Mouse (Mus musculus): ENCODE measurements around the gene Nrarp. TPM values are rescaled to one million over a fixed set of nuclear protein-coding genes. Genes with fewer than 3 reads are reported as not detected.

Gene Nrarp
- polyA plus RNA-seq, 1 experiment = 3.2 TPM

DNA sequence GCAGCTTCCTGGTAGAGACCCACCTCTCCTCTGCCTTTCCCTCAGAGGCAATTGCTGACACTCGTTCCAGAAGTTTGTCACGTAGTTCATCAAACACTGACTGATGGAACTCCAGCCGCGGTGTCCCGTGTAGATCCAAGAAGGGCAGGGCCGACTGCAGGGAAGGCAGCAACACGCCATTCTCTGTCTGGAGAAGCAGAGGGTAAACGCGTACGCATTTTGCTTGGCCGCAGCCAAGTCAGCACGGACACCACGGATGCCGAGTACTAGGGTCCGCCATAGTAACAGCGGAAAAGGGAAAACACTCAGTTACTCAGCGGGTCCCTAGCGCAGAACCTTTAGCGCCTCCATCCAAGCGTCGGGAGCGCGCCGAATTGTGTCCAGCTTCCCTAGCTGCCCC is 30.1 kb downstream of the Nrarp start:
- peak overlapping the region; percentile 31; the same call in 1 of the 2 replicates for H3K27ac ChIP-seq (ENCODE audit: insufficient read depth, low read length)
- TF ChIP-seq CTCF (IDR thresholded peaks at IDR 0.05; ENCODE audit: borderline replicate concordance, insufficient read depth, low read length) (no peak), POLR2A (IDR thresholded peaks at IDR 0.05; ENCODE audit: low read depth, low read length) (no peak)
- H3K4me3 ChIP-seq (ENCODE audit: insufficient read depth, low read length) = peak overlapping the region; percentile 81
- H3K4me1 ChIP-seq (ENCODE audit: control insufficient read depth, insufficient read depth, low read length) = no peaks in the 10 kb centered on the region

DNA sequence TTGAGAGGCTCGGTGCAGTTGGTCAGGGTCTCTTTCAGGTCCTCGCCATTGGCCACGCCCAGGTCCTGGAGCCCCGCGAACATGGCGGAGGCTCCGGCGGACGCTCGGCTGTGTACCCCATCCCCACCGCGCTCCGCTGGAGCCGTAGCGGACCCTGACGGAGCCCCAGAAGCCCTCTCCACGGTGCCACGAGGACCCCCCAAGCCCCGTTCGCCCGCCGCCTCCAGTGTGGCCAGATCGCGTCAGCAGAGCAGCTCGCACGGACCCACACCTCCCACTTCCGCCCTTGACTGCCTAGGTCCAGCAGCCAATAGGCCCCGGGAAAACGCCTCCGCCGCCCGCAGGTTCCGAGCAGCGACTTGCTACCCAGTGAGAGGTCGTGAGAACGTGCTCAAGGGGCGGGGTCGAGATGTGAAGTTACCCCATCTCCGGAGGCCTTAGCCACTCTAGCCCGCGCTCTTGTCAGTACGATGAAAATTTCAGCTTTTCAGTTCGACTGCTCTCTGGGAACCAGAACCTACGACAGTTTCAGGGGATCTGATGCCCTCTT is 30.6 kb downstream of the Nrarp start, which contains the start of gene Nelfb:
Gene Nelfb, minus strand, starts transcription at position 369 of the 550 bp plus-strand sequence.
- H3K27ac ChIP-seq (ENCODE audit: insufficient read depth, low read length) = peak within 1 kb of the TSS; percentile 31; the same call in 1 of the 2 replicates
- no peaks in the 10 kb centered on the region for H3K4me1 ChIP-seq (ENCODE audit: control insufficient read depth, insufficient read depth, low read length)
- no peak for TF ChIP-seq CTCF (IDR thresholded peaks at IDR 0.05; ENCODE audit: borderline replicate concordance, insufficient read depth, low read length)
- peak; percentile 83 for TF ChIP-seq POLR2A (IDR thresholded peaks at IDR 0.05; ENCODE audit: low read depth, low read length)
- H3K4me3 ChIP-seq (ENCODE audit: insufficient read depth, low read length) = peak within 1 kb of the TSS; percentile 81

DNA sequence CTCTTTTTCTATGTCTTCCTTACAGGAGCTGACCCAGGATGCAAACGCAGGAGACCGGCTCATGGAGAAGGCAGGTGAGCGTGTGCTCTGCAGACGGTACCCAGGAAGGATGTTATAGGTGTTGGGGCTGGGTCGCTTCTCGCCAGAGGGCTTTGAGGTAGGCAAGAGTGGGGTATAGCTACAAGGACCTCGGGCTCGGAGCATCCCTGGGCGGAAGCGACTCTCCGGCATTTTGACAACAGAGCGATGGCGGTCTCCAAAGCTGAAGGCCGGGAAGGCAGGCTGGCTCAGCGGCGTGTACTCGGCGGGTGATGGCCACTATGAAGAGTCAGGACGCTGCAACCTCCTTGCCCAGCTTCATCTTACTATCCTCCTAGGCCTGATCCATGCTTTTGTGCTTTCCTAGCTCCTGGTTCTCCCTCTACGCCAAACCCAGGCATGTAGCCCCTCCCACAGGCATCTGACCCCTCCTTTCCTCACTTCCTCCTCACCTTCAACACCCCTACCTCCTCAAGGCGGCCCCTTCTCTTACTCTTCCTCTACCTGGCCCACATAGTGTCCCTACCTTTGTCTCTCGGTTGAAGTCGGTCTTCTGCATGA is 32.8 kb downstream of the Nrarp start:
- no peaks in the 10 kb centered on the region for H3K4me1 ChIP-seq (ENCODE audit: control insufficient read depth, insufficient read depth, low read length)
- no peak for TF ChIP-seq CTCF (IDR thresholded peaks at IDR 0.05; ENCODE audit: borderline replicate concordance, insufficient read depth, low read length)
- TF ChIP-seq POLR2A (IDR thresholded peaks at IDR 0.05; ENCODE audit: low read depth, low read length) = no peak

DNA sequence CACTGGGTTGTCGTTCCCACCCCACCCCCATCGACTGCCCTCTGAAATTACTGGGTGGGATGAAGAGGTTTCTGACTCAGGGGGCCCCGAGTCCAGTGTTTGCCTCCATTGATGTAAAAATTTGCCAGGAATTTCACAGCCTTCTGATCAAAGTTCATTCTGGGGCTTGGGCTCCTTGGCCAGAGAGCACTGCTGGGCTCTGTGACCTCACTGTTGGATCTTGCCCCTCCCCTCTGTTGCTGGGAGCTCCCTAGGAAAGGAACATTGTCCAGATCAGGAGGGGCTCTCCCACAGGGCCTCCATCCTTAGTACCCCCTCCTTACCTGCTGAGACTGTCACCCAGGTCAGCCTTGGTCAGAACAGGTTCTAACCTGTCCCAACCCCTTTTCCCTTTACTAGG is 33.9 kb downstream of the Nrarp start, which contains the start of gene Stpg3:
Gene Stpg3, minus strand, starts transcription at position 194 of the 400 bp plus-strand sequence.
- Histone ChIP-seq H3K4me1 (ENCODE audit: control insufficient read depth, insufficient read depth, low read length) (no peaks in the 10 kb centered on the region), H3K27ac (ENCODE audit: insufficient read depth, low read length) (no peak within 1 kb of the TSS), H3K4me3 (ENCODE audit: insufficient read depth, low read length) (no peak within 1 kb of the TSS)
- TF ChIP-seq POLR2A (IDR thresholded peaks at IDR 0.05; ENCODE audit: low read depth, low read length) (no peak), CTCF (IDR thresholded peaks at IDR 0.05; ENCODE audit: borderline replicate concordance, insufficient read depth, low read length) (no peak)

More for the DNA sequence above, 32.8 kb downstream of the Nrarp start:
- Histone ChIP-seq H3K27ac (ENCODE audit: insufficient read depth, low read length) (no peak overlapping the region), H3K4me3 (ENCODE audit: insufficient read depth, low read length) (no peak overlapping the region)

DNA sequence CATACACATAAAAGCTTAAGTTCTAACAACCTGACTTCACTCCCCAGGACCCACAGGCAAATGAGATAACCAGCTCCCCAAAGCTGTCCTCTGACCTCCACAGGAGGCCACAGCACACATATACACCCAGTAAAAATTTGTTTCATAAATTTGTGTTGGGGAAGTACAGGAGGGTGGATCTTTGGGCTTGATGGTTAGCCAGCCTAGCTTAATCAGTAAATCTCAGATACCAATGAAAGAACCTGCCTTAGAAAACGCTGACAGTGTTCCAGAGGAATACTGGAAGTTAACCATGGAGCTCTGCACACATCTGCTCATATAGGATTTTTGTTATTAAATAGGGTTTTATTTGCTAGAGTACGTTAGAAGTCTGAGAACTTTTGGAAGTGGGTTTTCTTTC is 37.1 kb downstream of the Nrarp start:
- Histone ChIP-seq H3K4me1 (ENCODE audit: control insufficient read depth, insufficient read depth, low read length) (no peaks in the 10 kb centered on the region), H3K27ac (ENCODE audit: insufficient read depth, low read length) (no peak overlapping the region), H3K4me3 (ENCODE audit: insufficient read depth, low read length) (no peak overlapping the region)
- TF ChIP-seq CTCF (IDR thresholded peaks at IDR 0.05; ENCODE audit: borderline replicate concordance, insufficient read depth, low read length) (no peak), POLR2A (IDR thresholded peaks at IDR 0.05; ENCODE audit: low read depth, low read length) (no peak)

DNA sequence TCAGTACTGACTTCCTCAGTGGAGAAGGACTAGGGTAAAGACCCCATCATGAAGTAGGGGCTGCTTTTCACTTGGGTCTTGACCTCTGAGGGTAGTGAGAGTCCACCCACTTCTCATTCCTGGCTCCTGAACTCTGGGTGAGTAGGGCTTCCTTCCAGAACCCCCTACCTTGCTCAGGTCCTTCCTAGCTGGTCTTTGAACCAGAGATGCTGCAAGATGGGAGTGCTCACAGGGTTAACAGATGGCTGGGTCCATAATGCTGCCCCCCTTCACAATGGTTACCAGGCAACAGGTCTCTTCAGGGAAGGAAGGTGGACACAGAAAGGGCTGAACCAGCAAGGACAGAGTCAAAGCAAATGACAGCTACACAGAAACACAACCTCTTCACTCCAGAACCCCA is 37.9 kb downstream of the Nrarp start, which contains the start of gene Fam166a:
Gene Fam166a, plus strand, starts transcription at position 301 of the 400 bp plus-strand sequence.
- no peak for TF ChIP-seq POLR2A (IDR thresholded peaks at IDR 0.05; ENCODE audit: low read depth, low read length)
- no peak for TF ChIP-seq CTCF (IDR thresholded peaks at IDR 0.05; ENCODE audit: borderline replicate concordance, insufficient read depth, low read length)
- no peak within 1 kb of the TSS for H3K27ac ChIP-seq (ENCODE audit: insufficient read depth, low read length)
- no peak within 1 kb of the TSS for H3K4me3 ChIP-seq (ENCODE audit: insufficient read depth, low read length)
- no peaks in the 10 kb centered on the region for H3K4me1 ChIP-seq (ENCODE audit: control insufficient read depth, insufficient read depth, low read length)

DNA sequence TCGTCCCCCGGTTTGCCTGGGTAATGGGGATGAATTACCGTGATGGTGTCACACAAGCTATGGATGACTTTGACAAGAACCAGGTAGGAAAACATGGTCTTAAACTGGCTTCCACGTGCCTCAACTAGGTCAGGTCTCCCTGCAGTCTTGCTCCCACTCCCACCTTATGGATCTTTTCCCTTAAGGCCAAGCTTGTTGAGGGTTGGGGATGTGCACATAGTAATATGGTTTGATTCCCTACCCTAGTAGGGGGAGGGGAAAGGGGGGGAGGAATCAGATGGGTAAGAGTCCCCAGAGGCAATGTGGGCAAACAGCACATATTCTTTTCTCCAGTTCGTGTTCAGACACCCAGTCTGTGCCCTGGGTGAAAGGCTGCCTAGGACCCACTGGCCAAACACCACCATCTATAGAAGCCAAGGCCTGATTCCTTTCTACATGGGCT is 40.8 kb downstream of the Nrarp start:
- Histone ChIP-seq H3K4me1 (ENCODE audit: control insufficient read depth, insufficient read depth, low read length) (peaks cover 3% of the 10 kb centered on the region; the same call in 1 of the 2 replicates), H3K27ac (ENCODE audit: insufficient read depth, low read length) (no peak overlapping the region), H3K4me3 (ENCODE audit: insufficient read depth, low read length) (no peak overlapping the region)
- no peak for TF ChIP-seq CTCF (IDR thresholded peaks at IDR 0.05; ENCODE audit: borderline replicate concordance, insufficient read depth, low read length)
- peak; percentile 65 for TF ChIP-seq POLR2A (IDR thresholded peaks at IDR 0.05; ENCODE audit: low read depth, low read length)

DNA sequence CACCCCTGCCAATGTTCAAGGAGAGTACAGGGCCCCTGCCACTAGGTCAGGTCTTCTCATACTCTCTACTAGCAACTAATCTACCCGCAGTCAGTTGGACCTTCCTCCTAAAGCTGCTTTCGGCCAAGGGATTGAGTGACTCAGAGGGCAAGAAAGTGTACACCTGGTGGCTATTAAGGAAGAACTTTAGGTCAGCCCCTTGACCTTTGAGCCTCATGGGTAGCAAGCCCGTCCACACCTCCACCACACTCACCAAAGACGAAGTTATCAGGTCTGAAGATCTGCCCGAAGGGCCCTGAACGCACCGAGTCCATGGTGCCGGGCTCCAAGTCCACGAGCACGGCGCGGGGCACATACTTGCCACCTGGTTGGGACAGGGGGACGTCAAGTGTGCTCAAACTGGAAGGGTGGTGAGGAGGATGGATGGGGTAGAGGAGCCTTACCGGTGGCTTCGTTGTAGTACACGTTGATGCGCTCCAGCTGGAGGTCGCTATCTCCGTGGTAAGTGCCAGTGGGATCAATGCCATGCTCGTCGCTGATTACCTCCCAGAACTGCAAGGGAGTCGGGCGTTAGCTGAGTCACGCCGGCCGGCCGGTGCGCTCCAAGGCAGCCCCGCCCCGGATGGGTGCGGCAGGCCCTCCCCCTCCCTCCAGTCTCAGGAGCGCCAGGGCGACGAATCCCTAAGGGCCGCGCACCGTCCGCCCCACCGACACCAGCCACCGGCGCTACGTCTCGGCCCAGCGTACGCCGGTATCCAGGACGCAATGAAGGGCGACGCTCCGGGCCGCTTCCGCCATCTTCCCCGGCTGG is 43.3 kb downstream of the Nrarp start:
- peaks cover 3% of the 10 kb centered on the region; the same call in 1 of the 2 replicates for H3K4me1 ChIP-seq (ENCODE audit: control insufficient read depth, insufficient read depth, low read length)
- peak overlapping the region; percentile 73 for H3K27ac ChIP-seq (ENCODE audit: insufficient read depth, low read length)
- peak overlapping the region; percentile 94 for H3K4me3 ChIP-seq (ENCODE audit: insufficient read depth, low read length)
- no peak for TF ChIP-seq CTCF (IDR thresholded peaks at IDR 0.05; ENCODE audit: borderline replicate concordance, insufficient read depth, low read length)
- no peak for TF ChIP-seq POLR2A (IDR thresholded peaks at IDR 0.05; ENCODE audit: low read depth, low read length)

DNA sequence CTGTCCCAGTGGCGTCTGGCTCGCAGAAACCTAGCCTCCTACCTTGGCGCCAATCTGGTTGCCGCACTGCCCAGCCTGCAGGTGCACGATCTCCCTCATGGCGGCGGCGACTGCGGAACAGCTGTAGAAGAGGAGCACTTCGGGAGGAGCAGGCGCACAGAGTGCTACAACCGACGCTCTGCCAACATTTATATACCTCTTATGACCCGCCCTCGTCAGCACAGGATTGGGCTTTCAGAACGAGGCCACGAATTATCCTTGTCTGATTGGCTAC is 43.9 kb downstream of the Nrarp start, which contains the start of gene Tubb4b:
Gene Tubb4b, minus strand, starts transcription at position 211 of the 274 bp plus-strand sequence.
- H3K4me3 ChIP-seq (ENCODE audit: insufficient read depth, low read length) = peak within 1 kb of the TSS; percentile 94
- H3K27ac ChIP-seq (ENCODE audit: insufficient read depth, low read length) = peak within 1 kb of the TSS; percentile 98
- peaks cover 3% of the 10 kb centered on the region; the same call in 1 of the 2 replicates for H3K4me1 ChIP-seq (ENCODE audit: control insufficient read depth, insufficient read depth, low read length)
- TF ChIP-seq POLR2A (IDR thresholded peaks at IDR 0.05; ENCODE audit: low read depth, low read length) = peak; percentile 100
- no peak for TF ChIP-seq CTCF (IDR thresholded peaks at IDR 0.05; ENCODE audit: borderline replicate concordance, insufficient read depth, low read length)

All from embryonic fibroblast, embryonic 13.5 days (primary cell).